Mouse (Mus musculus) MEL (cell line): ENCODE measurements around the gene Sun2.

Experiments
- BHLHE40 ChIP-seq: IDR thresholded peaks from 2 replicates; pipeline ENCODE4 v1.6.1; 2012; ENCODE audit warnings: low read depth, mild to moderate bottlenecking, inconsistent platforms, low read length, improper control_type of control experiment, borderline replicate concordance
- CTCF ChIP-seq, 3 experiments: IDR thresholded peaks in 2 of 3; conservative IDR thresholded peaks in 1 of 3; 2 replicates each; pipeline ENCODE4 v1.5.1; 2011 to 2012; ENCODE audit warnings: low read length in 3 of 3, low read depth in 2 of 3, mild to moderate bottlenecking in 2 of 3, improper control_type of control experiment in 1 of 3, inconsistent platforms in 1 of 3, mixed read lengths in 1 of 3, moderate library complexity in 1 of 3; ENCODE audit not compliant: control insufficient read depth in 1 of 3, insufficient read depth in 1 of 3, poor library complexity in 1 of 3, severe bottlenecking in 1 of 3
- EP300 ChIP-seq, 2 experiments: IDR thresholded peaks; 2 replicates each; pipeline ENCODE4 v1.6.1; 2011; ENCODE audit warnings: improper control_type of control experiment in 2 of 2, low read length in 2 of 2, low read depth in 1 of 2, mild to moderate bottlenecking in 1 of 2
- ETS1 ChIP-seq: IDR thresholded peaks from 2 replicates; pipeline ENCODE4 v1.6.1; 2012; ENCODE audit warnings: low read depth, mild to moderate bottlenecking, inconsistent platforms, low read length, improper control_type of control experiment, moderate library complexity
- GATA1 ChIP-seq: IDR thresholded peaks from 2 replicates; pipeline ENCODE4 v1.6.1; 2011; ENCODE audit warnings: low read depth, low read length, improper control_type of control experiment
- HCFC1 ChIP-seq: IDR thresholded peaks from 2 replicates; pipeline ENCODE4 v1.6.1; 2012; ENCODE audit warnings: low read depth, mild to moderate bottlenecking, inconsistent platforms, low read length, improper control_type of control experiment, moderate library complexity
- KAT2A ChIP-seq: conservative IDR thresholded peaks from 2 replicates; pipeline ENCODE4 v1.6.1; 2012; ENCODE audit warnings: low read depth, low read length, improper control_type of control experiment, inconsistent platforms
- MAFK ChIP-seq: IDR thresholded peaks from 2 replicates; pipeline ENCODE4 v1.6.1; 2011; ENCODE audit warnings: low read depth, mild to moderate bottlenecking, low read length, improper control_type of control experiment, borderline replicate concordance
- MXI1 ChIP-seq: IDR thresholded peaks from 2 replicates; pipeline ENCODE4 v1.6.1; 2011; ENCODE audit warnings: mild to moderate bottlenecking, low read depth, low read length, improper control_type of control experiment
- POLR2A ChIP-seq, 2 experiments: IDR thresholded peaks; 2 replicates each; pipeline ENCODE4 v1.6.1; 2011 to 2012; ENCODE audit warnings: low read length in 2 of 2, mild to moderate bottlenecking in 2 of 2, control low read depth in 1 of 2, improper control_type of control experiment in 1 of 2, low read depth in 1 of 2, moderate library complexity in 1 of 2; ENCODE audit not compliant: control insufficient read depth in 1 of 2, insufficient read depth in 1 of 2, poor library complexity in 1 of 2
- RAD21 ChIP-seq: IDR thresholded peaks from 2 replicates; pipeline ENCODE4 v1.6.1; 2011; ENCODE audit warnings: mild to moderate bottlenecking, low read depth, low read length, improper control_type of control experiment
- TCF12 ChIP-seq: IDR thresholded peaks from 2 replicates; pipeline ENCODE4 v1.6.1; 2014; ENCODE audit warnings: low read depth, mild to moderate bottlenecking, inconsistent platforms, low read length, improper control_type of control experiment, moderate library complexity
- UBTF ChIP-seq: IDR thresholded peaks from 2 replicates; pipeline ENCODE4 v1.6.1; 2012; ENCODE audit warnings: low read depth, mild to moderate bottlenecking, inconsistent platforms, low read length, improper control_type of control experiment, moderate library complexity, borderline replicate concordance; ENCODE audit not compliant: insufficient read depth
- ZMIZ1 ChIP-seq: IDR thresholded peaks from 2 replicates; pipeline ENCODE4 v1.6.1; 2012; ENCODE audit warnings: low read depth, mild to moderate bottlenecking, inconsistent platforms, low read length, improper control_type of control experiment, moderate library complexity

- TF ChIP-seq RAD21 (no peak), GATA1 (no peak), CTCF (IDR thresholded peaks at IDR 0.05 in 2 of 3, conservative IDR thresholded peaks at IDR 0.05 in 1 of 3; ENCODE audit: control insufficient read depth in 1 of 3, insufficient read depth in 1 of 3, low read depth in 2 of 3, low read length in 3 of 3, poor library complexity in 1 of 3, severe bottlenecking in 1 of 3) (no peak), TCF12 (no peak), KAT2A (no peak), EP300 (IDR thresholded peaks at IDR 0.05; ENCODE audit: low read depth in 1 of 2, low read length in 2 of 2) (no peak), UBTF (no peak), ZMIZ1 (no peak), ETS1 (no peak), HCFC1 (no peak), MAFK (no peak), MXI1 (no peak), POLR2A (IDR thresholded peaks at IDR 0.05; ENCODE audit: control insufficient read depth in 1 of 2, insufficient read depth in 1 of 2, low read depth in 1 of 2, low read length in 2 of 2, poor library complexity in 1 of 2) (no peak), BHLHE40 (no peak)
Measured at GRCm38 (mm10) chr15:79767327-79767961, 25.1 kb upstream of the Sun2 start.
